Mouse (Mus musculus) retina, postnatal 1 day (tissue): ENCODE measurements around the gene Parp14.

Experiments
- DNase-seq: peaks from one replicate; pipeline ENCODE4 v3.0.0-alpha.2; 2012

Parp14 gene

DNA sequence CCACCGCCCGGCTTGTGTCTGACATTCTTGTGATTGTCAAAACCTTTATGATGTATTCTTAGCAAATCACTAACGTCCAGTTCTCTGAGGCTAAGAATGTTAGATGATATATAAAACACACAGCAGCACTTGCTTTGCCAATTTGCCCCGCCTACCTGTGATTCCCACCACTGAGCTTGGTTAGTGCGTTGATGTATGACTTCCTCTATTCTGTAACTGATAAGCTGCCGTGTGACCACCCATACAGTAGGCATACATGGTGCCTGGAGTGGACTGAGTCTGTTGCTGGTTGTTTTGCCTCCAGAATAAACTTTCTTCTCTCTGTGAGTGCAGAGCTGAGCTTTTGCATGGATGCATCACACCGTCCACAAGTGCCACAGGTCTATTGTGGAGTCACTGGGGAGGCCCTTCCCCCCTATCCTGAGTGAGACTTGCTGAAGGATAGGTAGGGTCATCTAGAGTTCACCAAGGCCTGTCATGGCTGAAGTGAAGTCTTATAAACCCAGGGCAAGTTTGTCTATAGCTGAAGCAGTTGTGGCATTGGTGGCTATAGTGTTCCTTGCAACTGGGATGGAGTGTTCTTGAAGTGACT, 87.1 kb downstream of the Parp14 start:
- no peak for DNase-seq

DNA sequence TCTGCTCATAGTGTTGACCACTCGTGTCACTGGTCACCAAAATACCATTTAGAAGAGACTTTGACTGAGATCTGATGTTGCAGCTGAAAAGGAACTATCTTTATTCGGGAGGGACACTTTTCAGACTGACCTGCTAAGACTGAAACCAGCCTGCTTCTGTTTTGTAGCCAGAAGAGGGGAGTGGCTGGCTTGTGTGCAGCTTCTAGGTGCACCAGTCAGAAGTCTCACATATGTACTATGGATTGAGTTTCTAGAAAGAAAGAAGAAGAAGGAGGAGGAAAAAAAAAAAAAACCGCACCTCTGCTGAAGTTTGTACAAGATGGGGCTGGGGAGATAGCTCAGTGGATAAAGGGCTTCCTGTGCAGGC, 88.2 kb downstream of the Parp14 start:
- no peak for DNase-seq
